Mouse (Mus musculus) intestine, embryonic 14.5 days (tissue): ENCODE measurements around the gene Lap3. TPM values are rescaled to one million over a fixed set of nuclear protein-coding genes. Genes with fewer than 3 reads are reported as not detected.
A peak's percentile ranks its signal among the peaks of the same experiment; 100 is the strongest.

Source experiments
- ATAC-seq: fragments of 200-750 bp; cut with Nextera tagmentation; replicated peaks from 2 replicates; pipeline ENCODE4 v1.8.0; 2017; ENCODE audit warnings: low read depth, moderate number of reproducible peaks, moderate TSS enrichment, moderate library complexity; ENCODE audit not compliant: low FRiP score, low TSS enrichment
- DNase-seq: peaks from one replicate; pipeline ENCODE4 v3.0.0-alpha.2; 2018; ENCODE audit warnings: low spot score
- H3K27ac ChIP-seq: fragments of 300-500 bp; sonication (generic); 2 replicates; pipeline ENCODE4 v1.5.1; 2014; ENCODE audit warnings: low read depth, mild to moderate bottlenecking, control low read depth
- H3K27me3 ChIP-seq: fragments of 300-500 bp; sonication (generic); replicated peaks from 2 replicates; pipeline ENCODE4 v1.6.1; 2014; ENCODE audit warnings: low read length, control low read depth; ENCODE audit not compliant: control insufficient read depth, insufficient read depth
- H3K36me3 ChIP-seq: fragments of 300-500 bp; sonication (generic); 2 replicates; pipeline ENCODE4 v1.6.1; 2014; ENCODE audit warnings: low read length, control low read depth; ENCODE audit not compliant: control insufficient read depth, insufficient read depth
- H3K4me1 ChIP-seq: fragments of 300-500 bp; sonication (generic); replicated peaks from 2 replicates; pipeline ENCODE4 v1.6.1; 2014; ENCODE audit warnings: low read length, control low read depth, mixed read lengths; ENCODE audit not compliant: control insufficient read depth, insufficient read depth
- H3K4me2 ChIP-seq: fragments of 300-500 bp; sonication (generic); 2 replicates; pipeline ENCODE4 v1.6.1; 2014; ENCODE audit warnings: low read length
- H3K4me3 ChIP-seq: fragments of 300-500 bp; sonication (generic); 2 replicates; pipeline ENCODE4 v1.5.1; 2014; ENCODE audit warnings: low read depth, low read length, control low read depth, mixed read lengths
- H3K9ac ChIP-seq: fragments of 300-500 bp; sonication (generic); 2 replicates; pipeline ENCODE4 v1.6.1; 2014; ENCODE audit warnings: mild to moderate bottlenecking, low read length
- H3K9me3 ChIP-seq: fragments of 300-500 bp; sonication (generic); 2 replicates; pipeline ENCODE4 v1.6.1; 2016; ENCODE audit warnings: low read length, control low read depth; ENCODE audit not compliant: control insufficient read depth
- WGBS: fragments of 180-500 bp; shearing (Covaris S2); extraction: QIAGEN DNeasy Blood & Tissue Kit; methylation state at CpG from one replicate; pipeline ENCODE4 v1.1.7; 2014; 5-methylcytosine and 5-hydroxymethylcytosine counted together
- polyA plus RNA-seq: library from polyadenylated mRNA; unstranded; fragments of >200 nt; fragmentation: Nextera tagmentation; extraction: Ambion mirVana; gene quantifications from 2 replicates; pipeline ENCODE4 v1.2.1, GENCODE M21; 2014

Lap3 gene
- polyA plus RNA-seq, 1 experiment from 2014 or later: 97.4 TPM

GRCm38 (mm10) chr5:45510071-45510470 is 16.9 kb downstream of the Lap3 start:
- Histone ChIP-seq H3K4me3 (no peak overlapping the region), H3K9ac (no peak overlapping the region), H3K4me1 (no peaks in the 10 kb centered on the region), H3K36me3 (peaks cover 79% of the 10 kb centered on the region), H3K27ac (no peak overlapping the region), H3K4me2 (no peak overlapping the region), H3K27me3 (no peaks in the 10 kb centered on the region), H3K9me3 (no peaks in the 10 kb centered on the region)
- ATAC-seq (no peak), DNase-seq (no peak)
- 88% methylated on average over 7 of the region's 7 CpGs for WGBS

GRCm38 (mm10) chr5:45512908-45513307 is 19.7 kb downstream of the Lap3 start:
- Histone ChIP-seq H3K4me3 (no peak overlapping the region), H3K4me2 (no peak overlapping the region), H3K36me3 (peaks cover 54% of the 10 kb centered on the region), H3K27me3 (no peaks in the 10 kb centered on the region), H3K27ac (no peak overlapping the region), H3K9ac (no peak overlapping the region), H3K4me1 (no peaks in the 10 kb centered on the region), H3K9me3 (no peaks in the 10 kb centered on the region)
- DNase-seq: no peak
- ATAC-seq: no peak
- 87% methylated on average over 6 of the region's 6 CpGs for WGBS

DNA sequence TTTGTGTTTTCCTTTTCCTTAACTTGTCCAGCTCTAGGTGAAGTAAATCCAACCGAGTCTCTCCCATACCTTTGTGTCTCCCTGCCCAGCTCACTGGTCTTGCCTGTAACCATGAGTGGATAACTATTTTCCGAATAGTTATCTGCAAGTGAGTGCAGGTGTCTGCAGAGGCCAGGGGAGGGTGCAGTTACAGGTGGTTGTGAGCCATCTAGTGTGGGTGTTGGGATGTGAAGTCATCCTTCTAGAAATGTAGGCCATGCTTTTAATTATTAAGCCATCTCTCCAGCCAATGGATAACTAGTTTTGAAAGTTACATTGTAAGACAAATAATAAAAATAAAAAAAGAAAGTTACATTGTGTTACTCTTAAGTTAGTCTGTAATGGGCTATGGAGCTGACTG is 20.3 kb downstream of the Lap3 start:
- DNase-seq (no peak), ATAC-seq (no peak)
- 81% methylated on average over 2 of the region's 2 CpGs for WGBS
- H3K4me2 ChIP-seq: no peak overlapping the region
- H3K36me3 ChIP-seq: peaks cover 50% of the 10 kb centered on the region
- H3K9me3 ChIP-seq: no peaks in the 10 kb centered on the region
- H3K4me3 ChIP-seq: no peak overlapping the region
- H3K4me1 ChIP-seq: no peaks in the 10 kb centered on the region
- no peak overlapping the region for H3K9ac ChIP-seq
- no peaks in the 10 kb centered on the region for H3K27me3 ChIP-seq
- no peak overlapping the region for H3K27ac ChIP-seq

DNA sequence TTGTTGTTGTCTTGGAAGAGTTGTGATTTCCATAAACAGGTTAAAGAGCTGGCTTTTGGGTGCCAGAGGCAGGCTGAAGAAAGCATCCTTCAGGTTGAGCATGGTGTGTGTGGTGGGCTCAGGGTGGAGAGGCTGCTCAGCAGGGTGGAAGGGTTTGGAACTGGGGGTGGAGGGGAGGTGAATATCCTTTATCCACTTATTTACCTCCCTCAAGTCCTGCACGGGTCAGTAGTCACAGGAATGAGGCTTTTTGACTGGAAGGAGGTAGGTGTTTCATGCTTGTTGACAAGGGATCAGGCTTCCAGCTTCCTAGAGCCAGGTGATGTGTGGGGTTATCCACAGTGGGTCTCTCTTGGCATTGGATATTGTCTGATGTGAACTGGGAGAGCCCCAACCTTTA is 21.4 kb downstream of the Lap3 start:
- no peak for ATAC-seq

GRCm38 (mm10) chr5:45515151-45515743 is 22.1 kb downstream of the Lap3 start:
- Histone ChIP-seq H3K27me3 (no peaks in the 10 kb centered on the region), H3K4me3 (no peak overlapping the region), H3K36me3 (peaks cover 35% of the 10 kb centered on the region), H3K4me1 (no peaks in the 10 kb centered on the region), H3K27ac (no peak overlapping the region), H3K4me2 (no peak overlapping the region), H3K9me3 (no peaks in the 10 kb centered on the region), H3K9ac (no peak overlapping the region)
- no peak for DNase-seq
- 86% methylated on average over 10 of the region's 10 CpGs for WGBS
- ATAC-seq: no peak

More for the DNA sequence above, 21.4 kb downstream of the Lap3 start:
- Histone ChIP-seq H3K4me3 (no peak overlapping the region), H3K27me3 (no peaks in the 10 kb centered on the region), H3K4me2 (no peak overlapping the region), H3K36me3 (peaks cover 42% of the 10 kb centered on the region), H3K27ac (no peak overlapping the region), H3K9ac (no peak overlapping the region), H3K9me3 (no peaks in the 10 kb centered on the region), H3K4me1 (no peaks in the 10 kb centered on the region)
- WGBS: 91% methylated on average over 1 of the region's 1 CpGs
- no peak for DNase-seq

GRCm38 (mm10) chr5:45519960-45520808 is 27.0 kb downstream of the Lap3 start, which contains the start of gene Med28:
TSS of gene Med28 (plus strand) at chr5:45520229.
- Histone ChIP-seq H3K4me1 (peaks cover 8% of the 10 kb centered on the region), H3K36me3 (peaks cover 30% of the 10 kb centered on the region), H3K9me3 (no peaks in the 10 kb centered on the region), H3K9ac (peak within 1 kb of the TSS; percentile 88), H3K4me2 (peak within 1 kb of the TSS; percentile 95), H3K4me3 (peak within 1 kb of the TSS; percentile 97), H3K27ac (peak within 1 kb of the TSS; percentile 38; the same call in 1 of the 2 replicates), H3K27me3 (no peaks in the 10 kb centered on the region)
- 2% methylated on average over 56 of the region's 56 CpGs for WGBS
- ATAC-seq: peak; percentile 96
- peak; percentile 97 for DNase-seq

DNA sequence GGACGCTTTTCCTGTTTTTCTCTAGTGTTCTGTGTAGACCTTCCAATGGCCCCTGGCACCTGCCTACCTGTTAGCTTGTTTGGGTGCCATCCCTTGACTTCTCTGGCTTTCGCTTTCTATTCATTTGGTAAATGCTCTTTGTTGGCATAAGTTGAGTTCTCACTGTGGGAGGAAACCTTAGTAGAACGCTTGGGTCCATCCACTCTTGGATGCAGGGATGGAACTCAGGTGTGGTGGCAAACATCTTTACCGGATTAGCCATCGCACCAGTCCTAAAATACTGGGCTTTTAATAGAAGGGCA is 27.6 kb downstream of the Lap3 start:
- Histone ChIP-seq H3K4me2 (peak overlapping the region; percentile 95), H3K9me3 (no peaks in the 10 kb centered on the region), H3K27me3 (no peaks in the 10 kb centered on the region), H3K36me3 (peaks cover 33% of the 10 kb centered on the region), H3K4me3 (peak overlapping the region; percentile 97), H3K27ac (no peak overlapping the region), H3K4me1 (peaks cover 8% of the 10 kb centered on the region), H3K9ac (peak overlapping the region; percentile 88)
- WGBS: 4% methylated on average over 5 of the region's 5 CpGs
- DNase-seq: no peak
- no peak for ATAC-seq

GRCm38 (mm10) chr5:45521601-45522000 is 28.4 kb downstream of the Lap3 start:
- H3K4me3 ChIP-seq: peak overlapping the region; percentile 97; the same call in 1 of the 2 replicates
- 90% methylated on average over 6 of the region's 6 CpGs for WGBS

More at GRCm38 (mm10) chr5:45521601-45522000, 28.4 kb downstream of the Lap3 start:
- Histone ChIP-seq H3K27me3 (no peaks in the 10 kb centered on the region), H3K4me1 (peaks cover 8% of the 10 kb centered on the region), H3K27ac (no peak overlapping the region), H3K9ac (no peak overlapping the region), H3K9me3 (no peaks in the 10 kb centered on the region), H3K36me3 (peaks cover 41% of the 10 kb centered on the region), H3K4me2 (peak overlapping the region; percentile 95)
- ATAC-seq: no peak
- no peak for DNase-seq
